Mouse (Mus musculus): ENCODE results near the gene Hgd. TPM values are rescaled to one million over a fixed set of nuclear protein-coding genes. Genes with fewer than 3 reads are reported as not detected.

Gene Hgd
- polyA plus RNA-seq (2016; fragmentation: Nextera tagmentation; extraction: Ambion mirVana), result not detected in 2 replicates

GRCm38 (mm10) chr16:37579994-37580393 is at the start of gene Hgd:
Gene Hgd (plus strand): TSS chr16:37580153.
- Histone ChIP-seq H3K4me2 (replicated peaks) (no peak within 1 kb of the TSS), H3K27me3 (replicated peaks) (no peaks in the 10 kb centered on the region), H3K36me3 (no peaks in the 10 kb centered on the region), H3K27ac (no peak within 1 kb of the TSS), H3K4me1 (peaks cover 12% of the 10 kb centered on the region; the same call in 1 of the 2 replicates), H3K9ac (no peak within 1 kb of the TSS), H3K4me3 (no peak within 1 kb of the TSS), H3K9me3 (no peaks in the 10 kb centered on the region)
- WGBS, result 77% methylated on average over 4 of the region's 4 CpGs
- ATAC-seq (ENCODE audit: low FRiP score, low read depth), result no peak

DNA sequence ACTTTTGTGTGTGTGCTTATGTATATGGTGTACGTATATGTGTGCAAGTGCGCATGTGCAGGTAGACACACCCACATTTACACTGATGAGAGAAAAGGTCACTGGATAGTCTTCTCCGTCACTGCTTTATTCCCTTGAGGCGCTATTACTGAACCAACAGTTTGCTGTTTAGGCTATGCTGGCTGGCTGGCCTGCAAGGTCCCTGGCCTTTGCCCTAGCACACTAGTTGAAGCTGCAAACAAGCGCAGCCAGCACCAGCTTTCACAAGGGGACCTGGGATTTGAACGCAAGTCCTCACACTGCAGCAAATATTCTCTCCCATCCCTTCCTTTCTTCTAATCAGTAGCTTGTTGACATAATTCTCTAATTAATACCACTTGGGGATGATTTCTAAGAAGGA is 49.8 kb upstream of the Hgd start:
- Histone ChIP-seq H3K27me3 (replicated peaks) (no peaks in the 10 kb centered on the region), H3K4me2 (replicated peaks) (no peak overlapping the region), H3K36me3 (peaks cover 9% of the 10 kb centered on the region; the same call in 1 of the 2 replicates), H3K27ac (no peak overlapping the region), H3K4me1 (no peaks in the 10 kb centered on the region), H3K9me3 (no peaks in the 10 kb centered on the region), H3K9ac (no peak overlapping the region), H3K4me3 (no peak overlapping the region)
- no peak for ATAC-seq (ENCODE audit: low FRiP score, low read depth)
- WGBS, result 93% methylated on average over 6 of the region's 6 CpGs

DNA sequence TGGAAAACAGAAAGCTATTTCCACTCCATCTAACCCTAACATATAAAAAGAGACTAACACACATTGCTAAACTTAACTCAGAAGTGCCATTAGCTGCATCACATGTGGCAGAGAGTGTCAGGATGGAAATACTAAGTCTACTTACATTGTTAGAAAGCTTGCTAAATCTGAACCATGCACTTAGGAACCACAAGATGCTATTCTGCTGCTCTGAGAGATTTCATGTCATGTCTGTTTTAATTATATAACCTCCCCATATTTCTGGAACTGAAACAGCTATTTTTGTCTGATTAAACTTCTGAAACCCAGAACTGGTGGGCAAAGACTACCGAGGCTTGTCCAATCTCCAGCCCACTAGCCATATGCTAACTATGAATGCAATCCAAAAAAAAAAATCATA is 47.9 kb upstream of the Hgd start:
- no peak for ATAC-seq (ENCODE audit: low FRiP score, low read depth)
- no peaks in the 10 kb centered on the region for H3K4me1 ChIP-seq
- WGBS, result 96% methylated on average over 1 of the region's 1 CpGs

DNA sequence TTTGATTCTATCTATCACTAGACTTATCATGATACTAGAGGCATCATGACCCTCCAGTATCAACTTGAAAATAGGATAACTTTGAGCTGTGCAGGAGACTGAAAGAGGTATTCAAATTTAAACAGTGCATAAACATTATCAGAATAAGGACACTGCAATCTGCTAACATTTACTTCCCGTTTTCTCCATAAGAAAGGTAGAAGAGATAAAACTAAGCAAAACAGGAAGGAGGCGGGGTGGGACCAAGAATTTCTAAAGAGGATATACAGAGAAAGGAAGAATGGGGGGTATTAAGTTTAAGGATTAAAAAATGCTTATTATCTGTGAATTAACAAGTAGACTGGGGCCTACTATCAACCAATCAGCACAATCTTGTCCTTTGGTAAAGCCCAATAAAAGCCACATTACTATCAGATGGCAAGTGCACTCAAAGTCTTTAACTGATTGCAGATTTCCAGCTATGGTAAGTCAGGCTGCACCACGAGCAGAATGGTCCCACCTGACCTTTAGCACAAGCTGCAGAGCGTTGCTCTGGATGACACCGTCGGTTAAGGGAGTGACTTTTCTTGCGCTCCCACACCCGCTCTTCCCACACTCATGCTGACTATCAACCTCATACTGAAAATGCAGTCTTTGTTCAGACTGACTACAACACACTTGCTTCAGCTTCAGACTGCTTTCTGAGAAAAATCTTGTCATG is 46.4 kb upstream of the Hgd start:
- H3K9ac ChIP-seq, result no peak overlapping the region
- no peak for ATAC-seq (ENCODE audit: low FRiP score, low read depth)
- no peak overlapping the region for H3K27ac ChIP-seq
- H3K4me3 ChIP-seq, result no peak overlapping the region
- H3K4me2 ChIP-seq (replicated peaks), result no peak overlapping the region
- H3K9me3 ChIP-seq, result no peaks in the 10 kb centered on the region
- H3K4me1 ChIP-seq, result peaks cover 10% of the 10 kb centered on the region
- WGBS, result 91% methylated on average over 8 of the region's 8 CpGs
- H3K27me3 ChIP-seq (replicated peaks), result no peaks in the 10 kb centered on the region
- peaks cover 17% of the 10 kb centered on the region; the same call in 1 of the 2 replicates for H3K36me3 ChIP-seq

More for the DNA sequence above, 47.9 kb upstream of the Hgd start:
- no peaks in the 10 kb centered on the region for H3K9me3 ChIP-seq
- H3K36me3 ChIP-seq, result peaks cover 17% of the 10 kb centered on the region; the same call in 1 of the 2 replicates
- no peak overlapping the region for H3K4me3 ChIP-seq
- H3K27ac ChIP-seq, result no peak overlapping the region
- no peak overlapping the region for H3K4me2 ChIP-seq (replicated peaks)
- no peaks in the 10 kb centered on the region for H3K27me3 ChIP-seq (replicated peaks)
- no peak overlapping the region for H3K9ac ChIP-seq

GRCm38 (mm10) chr16:37539240-37539610 is 40.7 kb upstream of the Hgd start:
- Histone ChIP-seq H3K4me3 (peak overlapping the region; percentile 56), H3K4me1 (peaks cover 24% of the 10 kb centered on the region), H3K9me3 (no peaks in the 10 kb centered on the region), H3K4me2 (replicated peaks) (peak overlapping the region; percentile 67), H3K27ac (peak overlapping the region; percentile 63; the same call in 1 of the 2 replicates), H3K9ac (peak overlapping the region; percentile 78), H3K27me3 (replicated peaks) (no peaks in the 10 kb centered on the region), H3K36me3 (peaks cover 19% of the 10 kb centered on the region)
- under 1% methylated on average over 22 of the region's 22 CpGs for WGBS
- peak; percentile 64 for ATAC-seq (ENCODE audit: low FRiP score, low read depth)

DNA sequence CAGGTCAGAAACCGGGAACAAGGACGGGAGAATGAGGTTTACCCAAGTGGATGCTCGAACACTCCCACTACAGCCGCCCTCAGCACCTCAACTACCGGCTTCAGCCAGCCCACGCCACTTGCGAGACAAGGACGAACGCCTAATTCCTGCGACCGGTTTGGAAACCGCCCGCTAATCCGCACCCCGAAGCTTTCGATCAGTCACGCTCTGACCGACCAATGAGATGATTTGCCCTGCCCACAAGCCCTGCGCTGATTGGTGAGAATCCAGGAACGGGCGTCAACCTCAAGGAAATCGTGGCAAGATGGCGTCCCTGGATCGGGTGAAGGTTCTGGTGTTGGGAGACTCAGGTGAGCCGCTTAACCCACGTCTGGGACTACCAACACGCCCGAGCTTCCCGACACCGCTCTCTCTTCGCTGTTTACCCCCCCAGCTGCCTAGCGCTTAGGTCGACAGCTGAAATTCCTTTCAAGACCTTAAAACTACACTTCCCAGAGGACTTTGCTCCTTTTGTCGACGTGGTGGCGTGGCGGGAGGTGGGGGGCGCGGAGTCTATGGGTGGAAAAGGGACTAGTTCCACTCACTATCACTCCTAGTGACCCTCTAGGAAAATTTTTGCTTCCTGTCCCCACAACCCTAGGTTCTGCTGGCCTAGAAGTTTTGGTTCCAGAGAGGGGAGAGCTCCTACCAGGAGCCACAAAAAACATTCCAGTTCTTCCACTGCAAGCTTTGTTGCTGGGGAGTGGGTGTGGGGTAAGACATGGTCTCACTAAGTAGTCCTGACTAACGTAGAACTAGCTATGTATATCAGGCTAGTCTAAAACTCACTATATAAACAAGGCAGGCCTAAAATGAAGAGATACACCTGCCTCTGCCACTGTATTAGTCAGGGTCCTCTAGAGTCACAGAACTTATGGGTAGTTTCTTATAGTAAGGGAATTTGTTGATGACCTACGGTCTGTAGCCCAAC is 40.1 kb upstream of the Hgd start, which contains the start of the genes Gtf2e1 and Rabl3:
Gtf2e1 (minus strand) TSS at position 179 of the 970 bp plus-strand sequence.
Rabl3 (plus strand) TSS at position 275 of the 970 bp plus-strand sequence.
- peak within 1 kb of the TSS; percentile 63; the same call in 1 of the 2 replicates for H3K27ac ChIP-seq
- H3K4me3 ChIP-seq, result peak within 1 kb of the TSS; percentile 56
- H3K9ac ChIP-seq, result peak within 1 kb of the TSS; percentile 78
- no peaks in the 10 kb centered on the region for H3K9me3 ChIP-seq
- H3K36me3 ChIP-seq, result peaks cover 19% of the 10 kb centered on the region
- peaks cover 24% of the 10 kb centered on the region for H3K4me1 ChIP-seq
- H3K27me3 ChIP-seq (replicated peaks), result no peaks in the 10 kb centered on the region
- WGBS, result 2% methylated on average over 41 of the region's 41 CpGs
- ATAC-seq (ENCODE audit: low FRiP score, low read depth), result peak; percentile 99
- peak within 1 kb of the TSS; percentile 67 for H3K4me2 ChIP-seq (replicated peaks)

GRCm38 (mm10) chr16:37540776-37541175 is 39.2 kb upstream of the Hgd start:
- ATAC-seq (ENCODE audit: low FRiP score, low read depth), result no peak
- 82% methylated on average over 6 of the region's 6 CpGs for WGBS
- H3K4me1 ChIP-seq, result peaks cover 24% of the 10 kb centered on the region
- no peaks in the 10 kb centered on the region for H3K27me3 ChIP-seq (replicated peaks)
- no peaks in the 10 kb centered on the region for H3K9me3 ChIP-seq
- peak overlapping the region; percentile 56; the same call in 1 of the 2 replicates for H3K4me3 ChIP-seq
- no peak overlapping the region for H3K27ac ChIP-seq
- H3K9ac ChIP-seq, result peak overlapping the region; percentile 78; the same call in 1 of the 2 replicates
- H3K36me3 ChIP-seq, result peaks cover 12% of the 10 kb centered on the region
- peak overlapping the region; percentile 61 for H3K4me2 ChIP-seq (replicated peaks)

DNA sequence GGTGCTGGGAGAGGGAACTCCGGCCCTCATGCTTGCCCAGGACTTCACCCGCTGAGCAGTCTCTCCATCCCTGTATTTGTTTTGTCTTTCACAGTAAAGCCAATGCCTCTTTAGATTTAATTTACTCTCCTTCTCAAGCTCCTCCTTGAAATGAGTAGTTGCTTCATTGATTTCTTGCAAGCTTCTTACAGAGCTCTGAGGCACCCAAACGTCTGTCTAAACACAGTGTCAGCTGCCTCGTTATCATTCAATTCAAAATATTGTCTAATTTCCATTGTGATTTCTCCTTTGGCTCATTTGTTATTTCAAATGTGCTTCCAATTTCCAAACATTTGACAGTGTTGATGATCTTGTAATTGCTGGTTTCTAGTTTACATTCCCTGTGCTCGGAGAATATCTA is 33.6 kb upstream of the Hgd start:
- Histone ChIP-seq H3K36me3 (peaks cover 10% of the 10 kb centered on the region), H3K4me2 (replicated peaks) (no peak overlapping the region), H3K9ac (no peak overlapping the region), H3K9me3 (no peaks in the 10 kb centered on the region), H3K4me1 (peaks cover 6% of the 10 kb centered on the region), H3K27me3 (replicated peaks) (no peaks in the 10 kb centered on the region), H3K27ac (no peak overlapping the region), H3K4me3 (no peak overlapping the region)
- WGBS, result 80% methylated on average over 5 of the region's 5 CpGs
- ATAC-seq (ENCODE audit: low FRiP score, low read depth), result no peak

DNA sequence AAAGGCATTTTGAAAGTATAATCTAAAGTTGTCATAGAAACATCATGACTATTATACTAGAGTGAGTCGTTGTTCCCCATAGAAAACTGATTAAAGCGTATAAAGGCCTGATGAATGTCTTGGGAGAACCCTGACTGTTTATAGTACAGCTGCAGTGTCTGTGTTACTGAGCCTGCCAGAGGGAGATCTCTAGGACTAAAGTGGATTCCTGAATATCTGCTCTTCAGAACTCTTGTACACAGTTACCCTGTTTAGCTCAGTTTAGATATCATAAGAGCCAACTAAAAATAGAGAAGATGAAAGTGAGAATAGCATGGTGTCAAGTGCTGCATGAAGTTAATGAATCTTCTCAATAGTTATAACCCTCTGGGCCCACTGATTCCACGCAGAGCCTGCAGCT is 29.7 kb upstream of the Hgd start:
- ATAC-seq (ENCODE audit: low FRiP score, low read depth), result peak; percentile 74
- Histone ChIP-seq H3K4me3 (no peak overlapping the region), H3K9ac (no peak overlapping the region), H3K27me3 (replicated peaks) (no peaks in the 10 kb centered on the region), H3K36me3 (no peaks in the 10 kb centered on the region), H3K9me3 (no peaks in the 10 kb centered on the region), H3K27ac (no peak overlapping the region; the same call in 1 of the 2 replicates), H3K4me2 (replicated peaks) (no peak overlapping the region), H3K4me1 (peaks cover 6% of the 10 kb centered on the region)
- WGBS, result 38% methylated on average over 3 of the region's 3 CpGs

DNA sequence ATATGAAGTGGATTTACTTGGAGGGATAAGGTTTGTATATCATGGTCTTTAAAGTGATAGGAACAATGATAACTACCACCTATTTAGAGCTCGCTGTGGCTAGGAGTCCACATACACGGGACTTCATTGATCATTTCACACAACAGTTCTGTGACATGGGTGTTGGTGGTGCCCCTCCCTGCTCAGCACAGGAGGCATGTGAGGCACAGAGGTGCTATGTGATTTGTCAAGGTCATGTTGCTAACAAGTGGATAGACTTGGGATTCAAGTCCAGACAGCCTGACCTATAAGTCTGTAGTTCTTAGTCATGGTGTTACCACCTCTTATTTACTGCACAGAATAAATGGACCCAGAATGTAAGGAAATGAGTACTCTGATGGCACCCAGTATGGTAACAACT is 29.0 kb upstream of the Hgd start:
- no peak overlapping the region for H3K9ac ChIP-seq
- peaks cover 6% of the 10 kb centered on the region for H3K4me1 ChIP-seq
- ATAC-seq (ENCODE audit: low FRiP score, low read depth), result peak; percentile 17; the same call in 1 of the 2 replicates
- no peaks in the 10 kb centered on the region for H3K27me3 ChIP-seq (replicated peaks)
- no peaks in the 10 kb centered on the region for H3K36me3 ChIP-seq
- H3K27ac ChIP-seq, result no peak overlapping the region
- no peak overlapping the region for H3K4me3 ChIP-seq
- 76% methylated on average over 2 of the region's 2 CpGs for WGBS
- H3K9me3 ChIP-seq, result no peaks in the 10 kb centered on the region
- H3K4me2 ChIP-seq (replicated peaks), result no peak overlapping the region

GRCm38 (mm10) chr16:37552824-37553223 is 27.1 kb upstream of the Hgd start:
- Histone ChIP-seq H3K27me3 (replicated peaks) (no peaks in the 10 kb centered on the region), H3K4me3 (no peak overlapping the region), H3K36me3 (peaks cover 12% of the 10 kb centered on the region), H3K9me3 (no peaks in the 10 kb centered on the region), H3K4me2 (replicated peaks) (no peak overlapping the region), H3K27ac (no peak overlapping the region), H3K4me1 (peaks cover 6% of the 10 kb centered on the region), H3K9ac (no peak overlapping the region)
- 93% methylated on average over 3 of the region's 3 CpGs for WGBS
- ATAC-seq (ENCODE audit: low FRiP score, low read depth), result no peak

DNA sequence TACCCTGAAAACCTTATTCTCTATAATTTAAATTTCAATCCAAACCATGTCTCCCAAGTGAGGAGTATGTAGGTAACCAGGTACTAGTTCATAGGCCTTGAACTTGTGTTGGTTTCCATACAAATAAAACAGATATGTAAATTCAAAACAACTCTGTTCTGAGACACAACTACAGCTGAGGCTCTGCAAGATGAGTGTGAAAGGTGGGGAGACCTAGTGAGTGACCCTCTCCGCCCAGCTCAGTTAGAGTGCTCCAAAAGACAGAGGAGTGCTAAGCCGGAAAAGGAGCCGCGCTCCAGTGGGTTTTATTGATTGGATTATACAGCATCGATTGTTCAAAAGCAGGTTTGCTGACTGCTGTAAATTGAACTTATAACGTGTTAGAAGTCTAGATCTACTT is 17.5 kb upstream of the Hgd start:
- peaks cover 15% of the 10 kb centered on the region for H3K36me3 ChIP-seq
- no peak overlapping the region for H3K4me3 ChIP-seq
- no peaks in the 10 kb centered on the region for H3K27me3 ChIP-seq (replicated peaks)
- no peak for ATAC-seq (ENCODE audit: low FRiP score, low read depth)
- WGBS, result 56% methylated on average over 6 of the region's 6 CpGs
- H3K9ac ChIP-seq, result no peak overlapping the region
- H3K4me2 ChIP-seq (replicated peaks), result no peak overlapping the region
- H3K9me3 ChIP-seq, result no peaks in the 10 kb centered on the region
- H3K4me1 ChIP-seq, result no peaks in the 10 kb centered on the region
- no peak overlapping the region for H3K27ac ChIP-seq
